Mouse (Mus musculus) urinary bladder, postnatal 0 days (tissue): Measurements from ENCODE around the gene Arrdc1. TPM values are rescaled to one million over a fixed set of nuclear protein-coding genes. Genes with fewer than 3 reads are reported as not detected.

ENCODE experiments used
- microRNA-seq: library from miRNA; unstranded; fragments of <30 nt; microRNA quantifications from one replicate; pipeline ENCODE4, GENCODE M21; 2016
- polyA plus RNA-seq: library from polyadenylated mRNA; unstranded; fragments of >200 nt; fragmentation: Nextera tagmentation; extraction: Ambion mirVana; gene quantifications from 2 replicates; pipeline ENCODE4 v1.2.1, GENCODE M21; 2015

Arrdc1 gene
- polyA plus RNA-seq = 45.2 and 48.1 TPM in 2 replicates

GRCm38 (mm10) chr2:24935057-24935796 lies at the start of gene Arrdc1:
Arrdc1 (minus strand) TSS chr2:24935252.

GRCm38 (mm10) chr2:24975704-24976297 lies 40.7 kb upstream of the Arrdc1 start, which contains the start of gene Pnpla7:
Pnpla7 (plus strand) TSS chr2:24976033.

GRCm38 (mm10) chr2:24974906-24975703 lies 40.1 kb upstream of the Arrdc1 start, which contains the start of gene Mrpl41:
Mrpl41 (minus strand) TSS chr2:24975098.

GRCm38 (mm10) chr2:24962304-24963000 lies 27.4 kb upstream of the Arrdc1 start, which contains the start of gene Dph7:
Dph7 (plus strand) TSS chr2:24962400.

GRCm38 (mm10) chr2:24949421-24950188 lies 14.6 kb upstream of the Arrdc1 start, which contains the start of gene Zmynd19:
Zmynd19 (plus strand) TSS chr2:24949792.

GRCm38 (mm10) chr2:24918930-24919838 lies 15.9 kb downstream of the Arrdc1 start, which contains the start of gene Ehmt1:
Ehmt1 (minus strand) TSS chr2:24919614.

Small RNAs within 50 kb of the gene (microRNA-seq; reads per million reads assigned to microRNA genes)
- not detected for gene Gm22875

Other genes with a start within 250 kb of the Arrdc1 start
- gene Cacna1b, start 172.1 kb downstream of the Arrdc1 start, polyA plus RNA-seq = 0.08 and 0.34 TPM in 2 replicates
- 29.0 and 29.3 TPM in 2 replicates for gene Ehmt1, start 15.6 kb downstream of the Arrdc1 start, polyA plus RNA-seq
- 8.5 and 9.3 TPM in 2 replicates for gene Zmynd19, start 14.5 kb upstream of the Arrdc1 start, polyA plus RNA-seq
- 10.5 and 12.4 TPM in 2 replicates for gene Dph7, start 27.1 kb upstream of the Arrdc1 start, polyA plus RNA-seq
- gene Mrpl41, start 39.8 kb upstream of the Arrdc1 start, polyA plus RNA-seq = 108 and 113 TPM in 2 replicates
- gene Pnpla7, start 40.8 kb upstream of the Arrdc1 start, polyA plus RNA-seq = 3.8 and 5.7 TPM in 2 replicates
- 35.9 and 40.2 TPM in 2 replicates for gene Nsmf, start 119.1 kb upstream of the Arrdc1 start, polyA plus RNA-seq
- not detected in 2 replicates for gene Entpd8, start 145.1 kb upstream of the Arrdc1 start, polyA plus RNA-seq
- 0.23 and 0.29 TPM in 2 replicates for gene Noxa1, start 159.9 kb upstream of the Arrdc1 start, polyA plus RNA-seq
- gene Nrarp, start 245.5 kb upstream of the Arrdc1 start, polyA plus RNA-seq = 11.0 and 13.9 TPM in 2 replicates